Mouse (Mus musculus) lung, embryonic 14.5 days (tissue): ENCODE results near the gene a. TPM values are rescaled to one million over a fixed set of nuclear protein-coding genes. Genes with fewer than 3 reads are reported as not detected.

Experiments
- ATAC-seq: fragments of 200-750 bp; cut with Nextera tagmentation; 2 replicates; pipeline ENCODE4 v1.8.0; 2017; ENCODE audit warnings: mild to moderate bottlenecking, moderate TSS enrichment, moderate library complexity; ENCODE audit not compliant: insufficient read depth
- DNase-seq: peaks from one replicate; pipeline ENCODE4 v3.0.0-alpha.2; 2015
- H3K27ac ChIP-seq: fragments of 300-500 bp; sonication (generic); 2 replicates; pipeline ENCODE4 v1.5.1; 2014; ENCODE audit warnings: low read depth, mild to moderate bottlenecking, moderate library complexity
- H3K27me3 ChIP-seq: fragments of 300-500 bp; sonication (generic); 2 replicates; pipeline ENCODE4 v1.6.1; 2014; ENCODE audit warnings: low read length, control low read depth; ENCODE audit not compliant: insufficient read depth
- H3K36me3 ChIP-seq: fragments of 300-500 bp; sonication (generic); 2 replicates; pipeline ENCODE4 v1.6.1; 2014; ENCODE audit warnings: control low read depth; ENCODE audit not compliant: insufficient read depth
- H3K4me1 ChIP-seq: fragments of 300-500 bp; sonication (generic); 2 replicates; pipeline ENCODE4 v1.6.1; 2014; ENCODE audit warnings: antibody characterized with exemption, control low read depth; ENCODE audit not compliant: insufficient read depth
- H3K4me2 ChIP-seq: fragments of 300-500 bp; sonication (generic); 2 replicates; pipeline ENCODE4 v1.6.1; 2014; ENCODE audit warnings: mild to moderate bottlenecking
- H3K4me3 ChIP-seq: fragments of 300-500 bp; sonication (generic); 2 replicates; pipeline ENCODE4 v1.5.1; 2014; ENCODE audit warnings: low read depth, low read length
- H3K9ac ChIP-seq: fragments of 300-500 bp; sonication (generic); 2 replicates; pipeline ENCODE4 v1.6.1; 2014
- H3K9me3 ChIP-seq: fragments of 300-500 bp; sonication (generic); 2 replicates; pipeline ENCODE4 v1.6.1; 2016; ENCODE audit warnings: low read depth, low read length, control low read depth
- CTCF ChIP-seq: IDR thresholded peaks from 2 replicates; pipeline ENCODE4 v1.5.1; 2016; ENCODE audit warnings: antibody characterized with exemption, low read depth
- WGBS: fragments of 180-500 bp; shearing (Covaris S2); extraction: QIAGEN DNeasy Blood & Tissue Kit; methylation state at CpG from one replicate; pipeline ENCODE4 v1.1.7; 2014; 5-methylcytosine and 5-hydroxymethylcytosine counted together
- polyA plus RNA-seq: library from polyadenylated mRNA; unstranded; fragments of >200 nt; fragmentation: Nextera tagmentation; extraction: Ambion mirVana; gene quantifications from 2 replicates; pipeline ENCODE4 v1.2.1, GENCODE M21; 2014

a gene
- polyA plus RNA-seq, 1 experiment from 2014 or later: not detected

GRCm38 (mm10) chr2:154754068-154754560 is 37.1 kb upstream of the a start:
- Histone ChIP-seq H3K4me1 (peaks cover 4% of the 10 kb centered on the region; the same call in 1 of the 2 replicates), H3K36me3 (no peaks in the 10 kb centered on the region), H3K4me2 (no peak overlapping the region), H3K9ac (no peak overlapping the region), H3K9me3 (no peaks in the 10 kb centered on the region), H3K27me3 (no peaks in the 10 kb centered on the region), H3K27ac (no peak overlapping the region), H3K4me3 (no peak overlapping the region)
- DNase-seq (no peak), ATAC-seq (no peak)
- WGBS: 87% methylated on average over 2 of the region's 2 CpGs
- no peak for TF ChIP-seq CTCF

- Histone ChIP-seq H3K4me2 (no peak overlapping the region), H3K4me1 (no peaks in the 10 kb centered on the region), H3K27me3 (no peaks in the 10 kb centered on the region), H3K27ac (no peak overlapping the region), H3K9ac (no peak overlapping the region), H3K4me3 (no peak overlapping the region), H3K9me3 (no peaks in the 10 kb centered on the region), H3K36me3 (no peaks in the 10 kb centered on the region)
- ATAC-seq: no peak
- TF ChIP-seq CTCF: peak; percentile 44
- peak; percentile 29 for DNase-seq
- WGBS: 59% methylated on average over 6 of the region's 6 CpGs
Measured at GRCm38 (mm10) chr2:154755791-154756190, 35.4 kb upstream of the a start.

GRCm38 (mm10) chr2:154757691-154758090 is 33.5 kb upstream of the a start:
- Histone ChIP-seq H3K4me3 (no peak overlapping the region), H3K4me1 (no peaks in the 10 kb centered on the region), H3K36me3 (no peaks in the 10 kb centered on the region), H3K9ac (no peak overlapping the region), H3K27me3 (no peaks in the 10 kb centered on the region), H3K27ac (no peak overlapping the region), H3K9me3 (no peaks in the 10 kb centered on the region), H3K4me2 (no peak overlapping the region)
- 79% methylated on average over 5 of the region's 5 CpGs for WGBS
- no peak for DNase-seq
- ATAC-seq: no peak
- no peak for TF ChIP-seq CTCF

- no peak overlapping the region for H3K4me2 ChIP-seq
Measured at GRCm38 (mm10) chr2:154758454-154758853, 32.7 kb upstream of the a start.

GRCm38 (mm10) chr2:154763226-154763625 is 28.0 kb upstream of the a start:
- H3K27ac ChIP-seq: no peak overlapping the region
- H3K4me1 ChIP-seq: 0 out of 2 replicates have a peak, but pooled peaks cover 10% of the 10 kb centered on the region
- no peak overlapping the region for H3K9ac ChIP-seq
- H3K36me3 ChIP-seq: no peaks in the 10 kb centered on the region
- TF ChIP-seq CTCF: no peak
- H3K4me2 ChIP-seq: no peak overlapping the region
- no peak overlapping the region for H3K4me3 ChIP-seq
- ATAC-seq (no peak), DNase-seq (no peak)
- no peaks in the 10 kb centered on the region for H3K27me3 ChIP-seq
- no peaks in the 10 kb centered on the region for H3K9me3 ChIP-seq
- 62% methylated on average over 3 of the region's 3 CpGs for WGBS

More at GRCm38 (mm10) chr2:154758454-154758853, 32.7 kb upstream of the a start:
- ATAC-seq (no peak), DNase-seq (no peak)
- Histone ChIP-seq H3K27me3 (no peaks in the 10 kb centered on the region), H3K9ac (no peak overlapping the region), H3K36me3 (no peaks in the 10 kb centered on the region), H3K9me3 (no peaks in the 10 kb centered on the region), H3K4me3 (no peak overlapping the region), H3K27ac (no peak overlapping the region), H3K4me1 (no peaks in the 10 kb centered on the region)
- TF ChIP-seq CTCF: no peak
- whole genome bisulfite sequencing: 86% methylated on average over 1 of the region's 1 CpGs

GRCm38 (mm10) chr2:154764828-154765497 is 26.2 kb upstream of the a start:
- WGBS: 73% methylated on average over 9 of the region's 9 CpGs
- Histone ChIP-seq H3K27ac (peak overlapping the region; percentile 50), H3K4me1 (0 out of 2 replicates have a peak, but pooled peaks cover 10% of the 10 kb centered on the region), H3K4me2 (no peak overlapping the region), H3K36me3 (no peaks in the 10 kb centered on the region), H3K4me3 (no peak overlapping the region), H3K27me3 (no peaks in the 10 kb centered on the region), H3K9ac (no peak overlapping the region), H3K9me3 (no peaks in the 10 kb centered on the region)
- DNase-seq (peak; percentile 34), ATAC-seq (peak; percentile 32)
- 0 out of 2 replicates have a peak, but pooled peaks have one; percentile 26 for TF ChIP-seq CTCF

- no peak for TF ChIP-seq CTCF
- Histone ChIP-seq H3K27me3 (no peaks in the 10 kb centered on the region), H3K27ac (peak overlapping the region; percentile 50; the same call in 1 of the 2 replicates), H3K4me1 (0 out of 2 replicates have a peak, but pooled peaks cover 10% of the 10 kb centered on the region), H3K36me3 (no peaks in the 10 kb centered on the region), H3K4me3 (no peak overlapping the region), H3K4me2 (no peak overlapping the region), H3K9ac (no peak overlapping the region), H3K9me3 (no peaks in the 10 kb centered on the region)
- DNase-seq (peak; percentile 87), ATAC-seq (peak; percentile 89)
- 46% methylated on average over 8 of the region's 8 CpGs for WGBS
Measured at GRCm38 (mm10) chr2:154765554-154766008, 25.6 kb upstream of the a start.
